ENCODE assay signal across 14 mouse cellular contexts in genomic region chr3:36642736-36643135, GRCm38 (mm10). TPM values are rescaled to one million over a fixed set of nuclear protein-coding genes. Genes with fewer than 3 reads are reported as not detected.
DNase-seq lines count a peak whose midpoint lies in the region; ATAC-seq lines count a peak whose summit lies in the region.
"Had no signal": no experiment of that assay in that cellular context is flagged by ENCODE, and none has a peak within 500 bp of the region (broad histone marks: within the 10 kb centered on the region; RNA-seq: fewer than 3 reads in every experiment).

No protein-coding gene starts in this region.

- ATAC-seq in megakaryocyte, adult 5-6 weeks (ENCODE audit: poor library complexity, severe bottlenecking), result no peak
- ATAC-seq: liver, embryonic 12.5 days had no signal

- DNase-seq in layer of hippocampus, adult 11-12 months (ENCODE audit: low spot score), result peak; percentile 24
- no peak for DNase-seq in layer of hippocampus, postnatal 25 days (ENCODE audit: extremely low spot score in 1 of 2, low spot score in 1 of 2)
- DNase-seq in retina, embryonic 14.5 days (ENCODE audit: low spot score), result peak; percentile 18
- DNase-seq in retina, postnatal 1 day, result no peak
- DNase-seq in layer of hippocampus, adult 9-11 months, result peak; percentile 23
- peak; percentile 40 to 61 for DNase-seq in right cerebral cortex, postnatal 36 days (ENCODE audit: low spot score in 2 of 2)
- DNase-seq in thymus, postnatal 14 days, result no peak
- DNase-seq: cerebellum, adult 9-11 months; gastrocnemius, postnatal 25 days; kidney, adult 8-10 months; lung, embryonic 14.5 days; thymus, adult 18-20 months had no signal

RNA-seq across cellular contexts. Expression of gene Bbs7, which starts 29.5 kb away (rescaled TPM):
- total RNA-seq in layer of hippocampus, postnatal 25 days (2021), result 10 to 100 TPM; 14.3 to 16.7 TPM
- total RNA-seq in megakaryocyte, adult 5-6 weeks (2015), result 1.0 and 1.2 TPM in 2 replicates
- total RNA-seq in megakaryocyte, adult 5-6 weeks (2017), result 4.8 TPM in 2 replicates

RNA-seq across cellular contexts. Expression of gene Trpc3, which starts 47.2 kb away (rescaled TPM):
- total RNA-seq in layer of hippocampus, postnatal 25 days (2021), result 1 to 10 TPM; 5.9 to 6.2 TPM
- total RNA-seq in megakaryocyte, adult 5-6 weeks (2015), result not detected in 2 replicates
- total RNA-seq in megakaryocyte, adult 5-6 weeks (2017), result not detected in 2 replicates

Comparison
In these comparisons a context has a peak if more than half of its experiments do, and no peak if none do; other contexts are left out.
1. DNase-seq: peak in layer of hippocampus, adult 11-12 months (single experiment), retina, embryonic 14.5 days (single experiment), layer of hippocampus, adult 9-11 months (single experiment) and right cerebral cortex, postnatal 36 days (2 of 2); none in layer of hippocampus, postnatal 25 days (0 of 2), retina, postnatal 1 day (single experiment) and thymus, postnatal 14 days (single experiment).
2. RNA of gene Trpc3, which starts 47.2 kb away (total RNA-seq): 5.9 to 6.2 TPM in layer of hippocampus, postnatal 25 days; not detected in megakaryocyte, adult 5-6 weeks; every median in the first group is over 4 times any median in the second.